Mouse (Mus musculus) kidney, postnatal 25 days (tissue): ENCODE results near the gene Asb10.
A peak's percentile ranks its signal among the peaks of the same experiment; 100 is the strongest.
"Not testable (repeated sequence)": the region's sequence is repeated elsewhere in the genome, so short reads cannot be mapped to it uniquely, and the experiment has no call there.

Source experiments
- DNase-seq, 2 experiments: peaks; one replicate each; pipeline ENCODE4 v3.0.0; 2021; ENCODE audit warnings: mixed read lengths in 2 of 2

The Asb10 gene

DNA sequence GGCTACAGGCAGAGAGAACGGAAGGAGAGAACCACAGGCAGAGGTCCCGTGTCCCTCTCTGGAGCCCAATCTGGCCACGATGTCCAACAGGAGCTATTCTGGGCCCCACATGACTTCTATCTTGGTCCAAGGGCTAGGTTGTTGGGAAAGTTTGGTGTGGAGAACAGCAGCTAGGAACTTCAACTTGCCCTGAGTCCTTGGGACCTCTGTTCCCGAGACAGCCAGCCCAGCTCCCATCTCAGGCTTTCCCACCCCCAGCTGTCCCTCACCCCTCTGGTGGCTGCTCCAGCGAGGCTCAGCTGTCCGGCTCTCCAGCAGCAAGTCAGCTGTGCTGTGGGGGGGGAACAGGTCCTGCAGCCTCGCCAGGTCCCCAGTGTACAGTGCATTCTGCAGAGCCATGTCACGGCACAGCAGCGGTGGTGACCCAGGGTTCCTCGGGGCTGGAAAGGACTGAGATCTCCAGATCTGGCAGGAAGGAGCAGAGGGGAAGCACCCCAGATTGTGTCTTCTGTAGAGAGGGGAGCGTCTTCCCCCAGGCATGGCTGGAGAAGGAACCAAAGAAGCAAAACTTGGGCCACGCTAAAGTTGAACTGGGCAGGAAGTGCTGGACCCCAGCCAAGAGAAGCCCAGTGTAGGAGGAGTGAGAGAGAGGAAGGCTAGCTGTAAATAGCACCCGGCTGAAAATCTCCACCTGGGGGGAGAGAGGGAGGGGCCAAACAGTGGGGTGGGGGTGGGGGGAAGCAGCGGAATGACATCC, at the start of gene Asb10:
Gene Asb10 (minus strand): TSS at position 592 of the 757 bp plus-strand sequence.
- peak; percentile 75 to 79 for DNase-seq

DNA sequence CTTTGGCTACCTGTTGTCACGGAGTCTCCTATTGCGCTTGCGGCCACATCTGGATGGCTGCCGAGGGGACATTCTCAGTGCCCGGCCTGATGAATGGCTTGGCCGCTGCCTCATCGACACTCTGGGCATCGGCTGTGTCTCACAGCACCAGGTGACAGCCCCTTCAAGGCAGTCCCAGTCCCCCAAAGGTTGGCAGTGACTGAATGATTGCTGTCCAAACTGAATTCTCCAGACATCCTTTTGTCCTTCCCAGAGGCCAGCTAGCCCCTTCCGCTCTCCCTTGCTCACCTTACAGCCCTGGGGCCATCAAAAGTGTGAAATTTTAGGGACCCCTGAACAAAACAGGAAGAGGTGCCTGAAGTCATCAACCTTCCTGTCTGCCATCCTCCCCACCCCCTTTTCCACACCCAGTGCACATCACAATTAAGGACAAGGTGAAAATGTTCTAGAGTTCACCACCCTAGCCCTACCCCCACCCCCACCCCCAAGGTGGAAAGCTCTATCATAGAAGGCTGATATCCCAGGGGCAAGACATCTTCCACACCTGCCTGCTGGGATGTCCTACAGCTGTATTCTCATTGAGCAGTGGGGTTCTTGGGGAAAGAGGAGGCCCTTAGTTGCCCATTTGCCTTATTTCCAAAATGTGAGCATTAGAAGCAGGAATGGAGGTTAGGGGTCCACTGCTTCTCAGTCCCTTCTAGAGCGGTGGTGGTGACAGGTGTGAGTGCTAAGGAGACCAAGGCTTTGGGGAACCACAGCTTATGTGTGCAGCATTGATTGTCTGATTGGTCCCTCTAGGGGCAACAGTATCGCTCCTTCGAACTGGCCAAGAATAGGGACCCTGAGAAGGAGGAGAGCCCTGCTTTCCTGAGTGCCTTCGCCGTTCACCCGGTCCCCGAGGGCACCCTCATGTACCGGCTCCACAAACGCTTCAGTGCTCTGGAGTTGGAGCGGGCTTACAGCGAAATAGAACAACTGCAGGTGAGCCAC, 49.0 kb upstream of the Asb10 start:
- peak in 1 of 2 experiments; percentile 36 for DNase-seq

DNA sequence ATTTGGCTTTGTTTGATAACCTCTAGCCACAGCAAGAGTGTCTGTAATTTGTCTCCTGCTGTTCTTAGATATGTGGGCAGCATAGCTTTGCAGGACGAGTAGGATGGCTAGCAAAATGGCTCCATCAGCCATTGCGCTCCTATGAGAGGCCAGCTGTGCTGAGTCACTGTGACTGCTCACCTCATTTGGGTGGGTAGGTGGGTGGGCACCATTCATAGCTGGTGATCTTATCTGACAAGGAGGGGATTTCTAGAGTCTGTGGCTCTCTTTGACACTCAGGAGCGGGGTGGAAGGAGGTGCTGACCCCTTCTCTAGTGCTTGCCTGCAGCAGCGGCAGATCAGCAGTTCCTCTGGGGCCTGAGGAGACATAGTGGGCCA, 46.4 kb upstream of the Asb10 start:
- no peak for DNase-seq

DNA sequence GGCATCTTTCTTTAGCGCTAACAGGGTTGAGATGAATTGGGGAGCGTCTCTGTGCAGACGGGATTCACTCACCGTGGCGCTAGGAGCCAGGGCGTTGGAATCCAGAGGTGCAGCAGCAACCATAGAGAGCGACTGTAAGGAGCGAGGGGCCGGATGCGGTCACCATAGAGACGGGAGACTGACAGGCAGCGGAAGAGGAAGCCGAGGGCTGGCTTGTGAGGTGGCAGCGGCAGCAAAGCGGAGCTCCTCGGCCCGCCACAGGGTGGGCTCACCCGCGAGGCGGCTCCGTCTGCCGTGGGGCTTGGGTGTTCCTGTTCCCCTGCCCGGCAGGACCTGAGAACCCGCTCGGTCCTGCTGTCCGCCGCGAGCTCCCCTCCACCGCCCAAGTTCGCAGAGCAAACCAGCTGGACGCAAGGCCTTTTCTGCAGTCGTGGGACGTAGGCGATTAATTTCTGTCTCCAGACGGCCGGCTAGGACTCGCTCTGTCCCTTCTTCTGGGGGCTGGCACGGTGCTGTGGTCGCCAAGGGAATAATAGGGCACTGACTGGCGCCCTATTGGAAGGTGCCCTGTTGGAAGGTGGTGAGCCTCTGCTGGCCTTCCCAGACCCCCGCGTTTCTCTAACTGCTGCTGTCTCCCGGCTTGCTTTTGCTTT, 45.9 kb upstream of the Asb10 start, which contains the start of gene Chpf2:
Gene Chpf2 (plus strand): TSS at position 195 of the 653 bp plus-strand sequence.
- DNase-seq: peak; percentile 87 to 94

GRCm38 (mm10) chr5:24586106-24586505, 45.3 kb upstream of the Asb10 start:
- no peak for DNase-seq

- DNase-seq: no peak
These were observed 37.6 kb upstream of the Asb10 start for GRCm38 (mm10) chr5:24578109-24578963.

- DNase-seq: peak; percentile 100
These were observed 36.6 kb upstream of the Asb10 start, which contains the start of gene Abcf2 for GRCm38 (mm10) chr5:24577183-24577929. Gene Abcf2 (minus strand): TSS chr5:24577467.

- DNase-seq: peak in 1 of 2 experiments; percentile 21
These were observed 36.0 kb upstream of the Asb10 start for GRCm38 (mm10) chr5:24576801-24577182.

DNA sequence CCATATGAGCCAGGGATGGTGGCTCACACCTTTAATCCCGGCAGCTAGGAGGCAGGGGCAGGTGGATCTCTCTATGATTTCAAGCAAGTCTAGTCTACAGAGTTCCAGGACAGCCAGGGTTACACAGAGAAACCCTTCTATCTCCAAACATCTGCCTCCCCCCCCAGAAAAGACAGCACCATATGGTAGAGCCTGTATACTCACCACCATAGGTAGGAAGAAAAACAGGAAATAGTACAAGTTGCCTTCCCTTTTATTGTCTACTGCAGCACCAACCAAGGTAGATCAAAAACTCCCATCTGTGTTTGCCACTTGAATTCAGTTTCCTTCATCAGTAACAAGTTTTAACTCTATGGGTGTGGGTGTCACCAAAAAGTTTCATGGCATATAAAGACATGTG, 35.2 kb upstream of the Asb10 start:
- no peak for DNase-seq

GRCm38 (mm10) chr5:24556709-24557108, 15.9 kb upstream of the Asb10 start, which contains the start of gene 4931409K22Rik:
Gene 4931409K22Rik (minus strand): TSS chr5:24556809.
- no peak for DNase-seq

DNA sequence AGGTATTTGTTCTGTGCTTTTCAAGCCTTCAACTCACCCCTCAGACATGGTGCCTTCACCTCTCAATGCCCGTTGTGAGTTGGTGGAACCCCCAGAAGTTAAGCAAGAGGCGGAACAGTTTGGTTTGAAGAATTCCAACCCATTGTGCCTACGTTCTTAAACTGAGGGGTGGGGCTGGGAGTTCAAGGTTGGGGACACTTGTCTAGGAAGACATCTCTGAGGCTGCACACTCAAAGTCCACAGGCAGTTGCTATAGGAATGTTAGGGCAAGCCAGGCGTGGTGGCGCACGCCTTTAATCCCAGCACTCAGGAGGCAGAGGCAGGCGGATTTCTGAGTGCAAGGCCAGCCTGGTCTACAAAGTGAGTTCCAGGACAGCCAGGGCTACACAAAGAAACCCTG, 14.6 kb upstream of the Asb10 start:
- DNase-seq: not testable (repeated sequence)

GRCm38 (mm10) chr5:24553621-24554244, 13.0 kb upstream of the Asb10 start:
- DNase-seq: no peak

GRCm38 (mm10) chr5:24551317-24551688, 10.5 kb upstream of the Asb10 start:
- no peak for DNase-seq

DNA sequence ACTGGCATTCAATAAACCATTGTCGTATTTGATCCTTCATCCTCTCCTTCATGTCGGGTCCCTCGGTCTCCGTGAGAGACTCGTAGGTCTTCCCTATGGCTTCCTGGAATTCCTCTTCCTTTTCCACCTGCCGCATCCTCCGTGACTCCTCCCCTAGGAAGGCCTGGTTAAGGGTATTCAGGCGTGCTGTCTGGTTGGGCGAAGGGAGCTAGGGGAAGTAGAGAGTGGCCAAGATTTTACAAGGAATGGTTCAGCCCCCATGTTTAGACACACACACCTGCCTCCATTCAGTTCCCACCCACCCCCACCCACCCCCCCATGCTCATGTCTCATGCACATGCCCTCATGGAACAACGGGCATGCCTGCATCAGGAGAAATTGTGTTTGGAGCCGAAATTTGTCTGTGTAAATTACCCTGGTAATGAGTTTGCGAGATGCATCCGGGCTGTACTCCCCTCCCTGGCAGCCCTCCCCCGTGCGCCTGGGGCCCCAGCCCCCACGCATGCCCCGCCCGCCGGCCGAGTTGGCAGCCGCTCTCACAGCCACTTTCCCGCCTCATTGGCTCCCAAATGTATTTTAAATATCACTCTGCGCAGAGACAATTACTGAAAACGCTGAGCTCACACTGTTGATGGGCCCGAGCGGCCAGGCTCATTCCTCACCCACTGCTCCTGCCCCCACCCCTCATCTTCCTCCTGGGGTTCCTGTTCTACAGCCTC, 10.0 kb upstream of the Asb10 start:
- DNase-seq: peak; percentile 37 to 52

- DNase-seq: no peak
These were observed 1.9 kb upstream of the Asb10 start for GRCm38 (mm10) chr5:24542643-24543042.

GRCm38 (mm10) chr5:24541144-24541569, 379 bp upstream of the Asb10 start:
- DNase-seq: no peak

DNA sequence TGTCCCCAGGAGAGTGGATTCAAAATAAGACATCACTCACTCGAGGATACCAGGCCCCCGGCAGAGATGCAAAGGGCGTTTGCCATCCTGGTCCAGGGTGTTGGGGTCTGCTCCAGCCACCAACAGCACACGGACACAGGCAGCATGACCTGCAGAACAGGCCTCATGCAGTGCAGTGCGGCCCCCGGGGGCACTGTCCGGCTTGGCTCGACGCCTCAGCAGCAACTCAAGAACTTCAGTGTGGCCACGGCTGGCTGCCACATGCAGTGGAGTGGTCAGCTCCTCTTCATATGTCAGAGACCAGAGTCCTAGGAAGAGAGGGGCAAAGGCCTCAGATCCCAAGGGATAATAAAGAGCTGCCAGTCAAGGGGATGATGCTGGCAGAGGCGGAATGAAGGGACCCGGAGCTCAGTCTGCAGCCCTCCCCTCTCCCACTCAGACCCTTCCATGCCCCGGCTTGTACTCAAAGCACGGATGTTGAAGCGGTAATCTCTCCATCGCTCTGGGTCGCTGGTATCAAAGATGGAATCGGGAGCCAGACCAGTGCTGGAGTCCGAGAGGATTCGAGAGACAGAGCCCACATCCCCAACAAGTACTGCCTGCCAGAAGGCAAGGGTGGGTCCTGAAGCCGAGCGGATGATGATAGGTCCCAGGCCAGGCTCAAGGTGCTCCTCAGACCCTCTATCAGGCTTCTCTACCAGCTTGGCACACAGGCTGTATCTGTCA, 1.0 kb downstream of the Asb10 start:
- no peak for DNase-seq

DNA sequence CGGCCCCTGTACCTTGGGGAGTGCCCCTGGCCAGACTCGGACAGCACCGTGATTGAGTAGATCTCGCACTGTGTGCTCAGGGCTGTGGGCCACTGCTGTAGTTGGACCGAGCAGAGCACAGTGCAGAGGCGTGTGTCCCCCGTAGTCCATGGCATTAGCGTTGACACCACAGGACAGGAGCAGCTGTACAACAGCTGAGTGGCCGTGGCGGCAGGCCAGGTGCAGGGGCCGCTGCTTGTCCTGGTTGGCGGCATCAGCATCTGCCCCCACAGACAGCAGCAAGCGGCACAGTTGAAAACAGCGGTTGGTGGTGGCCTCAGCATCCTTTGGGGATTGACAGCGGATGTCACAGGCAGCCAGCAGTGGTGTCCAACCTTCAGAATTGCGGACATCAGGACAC, 3.2 kb downstream of the Asb10 start:
- DNase-seq: no peak

GRCm38 (mm10) chr5:24536511-24536910, 4.3 kb downstream of the Asb10 start:
- DNase-seq: no peak
